Mouse (Mus musculus) kidney, postnatal 36 days (tissue): Measurements from ENCODE around the gene Papss2.

Experiments used
- DNase-seq, 2 experiments: peaks; one replicate each; pipeline ENCODE4 v3.0.0; 2021 to 2022; ENCODE audit warnings: mixed read lengths in 2 of 2

Gene Papss2

GRCm38 (mm10) chr19:32601033-32601770, 5.6 kb downstream of the Papss2 start:
- DNase-seq, result peak in 1 of 2 experiments; percentile 60

- DNase-seq, result no peak
These were observed 7.9 kb downstream of the Papss2 start for GRCm38 (mm10) chr19:32603466-32603865.

- DNase-seq, result no peak
These were observed 8.5 kb downstream of the Papss2 start for GRCm38 (mm10) chr19:32604127-32604526.

DNA sequence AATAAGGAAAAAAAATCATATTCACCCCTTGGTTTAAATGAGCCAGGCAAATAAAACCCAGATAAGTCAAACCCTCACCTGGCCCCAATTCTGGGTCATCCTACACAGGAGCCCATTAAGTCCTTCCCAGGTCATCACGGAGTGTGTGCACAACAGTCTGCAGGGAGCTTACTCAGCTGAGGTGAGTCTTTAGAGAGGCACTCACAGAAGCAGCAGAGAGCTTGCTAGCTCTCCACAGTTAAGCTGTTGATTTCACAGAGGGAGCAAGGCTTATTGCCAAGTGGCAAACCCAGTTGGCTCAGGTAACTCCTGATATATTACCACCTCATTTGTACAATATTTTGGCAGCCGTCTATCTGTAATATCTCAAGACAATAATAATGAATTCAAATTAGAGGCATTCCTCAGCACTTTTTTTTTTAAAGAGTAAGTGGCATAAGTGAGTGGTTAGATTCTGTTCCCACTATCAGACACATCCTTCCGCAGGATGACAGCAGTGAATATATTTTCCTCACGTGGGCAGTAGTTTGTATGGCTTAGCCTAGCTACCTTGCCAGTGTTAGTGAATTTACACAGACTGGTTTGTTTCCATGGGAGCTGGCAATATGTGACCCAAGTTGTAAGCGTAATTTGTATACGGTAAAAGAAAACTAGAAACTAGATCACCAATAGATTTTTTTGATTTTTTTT, 9.1 kb downstream of the Papss2 start:
- DNase-seq, result peak in 1 of 2 experiments; percentile 31

GRCm38 (mm10) chr19:32606227-32606827, 10.7 kb downstream of the Papss2 start:
- peak in 1 of 2 experiments; percentile 58 for DNase-seq

DNA sequence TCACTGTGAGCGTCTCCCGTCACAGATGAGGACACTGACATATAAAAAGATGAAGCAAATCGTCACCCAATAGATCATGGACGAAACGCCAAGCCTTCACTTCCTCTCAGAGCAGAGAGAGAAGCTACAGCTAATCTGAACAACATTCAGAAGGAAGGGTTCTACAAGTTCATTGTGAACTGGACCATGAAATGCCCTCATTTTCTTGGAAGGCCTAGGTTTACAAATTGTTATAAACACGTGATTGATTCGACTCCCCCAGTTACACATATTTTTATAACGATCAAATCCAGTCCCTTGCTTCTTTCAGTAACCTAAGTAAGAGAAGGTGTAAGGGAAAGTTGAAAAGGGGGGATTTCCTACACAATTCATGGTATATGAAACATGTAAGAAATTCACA, 11.4 kb downstream of the Papss2 start:
- DNase-seq, result peak in 1 of 2 experiments; percentile 41

DNA sequence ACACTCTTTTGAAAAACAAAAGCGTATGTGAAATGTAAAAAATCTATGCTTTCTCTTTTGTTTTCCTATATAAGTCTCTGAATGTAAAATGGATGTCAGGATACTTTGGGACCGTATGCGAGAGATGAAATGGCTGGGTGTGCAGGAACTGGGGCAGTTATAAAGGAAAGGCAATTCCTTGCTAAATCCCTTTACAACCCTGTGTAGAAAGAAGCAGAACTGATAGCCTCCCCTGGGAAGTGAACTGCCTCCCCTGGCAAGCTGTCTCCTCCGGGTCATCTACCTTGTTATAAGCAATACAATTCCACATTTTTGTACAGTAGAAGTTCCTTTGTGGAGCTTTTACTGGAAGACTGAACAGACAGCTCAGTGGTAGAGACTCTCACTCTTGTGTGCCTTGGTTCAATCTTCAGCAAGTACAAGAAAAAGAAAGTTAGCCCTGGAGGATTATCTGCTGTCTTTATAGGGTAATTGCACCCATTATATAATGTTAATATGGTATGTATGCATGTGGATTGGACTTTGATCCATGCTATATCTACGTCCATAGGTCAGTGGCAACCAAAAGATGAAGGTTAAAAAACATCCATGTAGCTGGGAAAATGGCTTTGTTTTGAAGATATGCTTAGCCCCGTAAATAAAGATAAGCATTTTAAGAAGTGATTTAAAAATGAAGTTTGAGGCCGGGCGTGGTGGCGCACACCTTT, 15.9 kb downstream of the Papss2 start:
- DNase-seq, result no peak

DNA sequence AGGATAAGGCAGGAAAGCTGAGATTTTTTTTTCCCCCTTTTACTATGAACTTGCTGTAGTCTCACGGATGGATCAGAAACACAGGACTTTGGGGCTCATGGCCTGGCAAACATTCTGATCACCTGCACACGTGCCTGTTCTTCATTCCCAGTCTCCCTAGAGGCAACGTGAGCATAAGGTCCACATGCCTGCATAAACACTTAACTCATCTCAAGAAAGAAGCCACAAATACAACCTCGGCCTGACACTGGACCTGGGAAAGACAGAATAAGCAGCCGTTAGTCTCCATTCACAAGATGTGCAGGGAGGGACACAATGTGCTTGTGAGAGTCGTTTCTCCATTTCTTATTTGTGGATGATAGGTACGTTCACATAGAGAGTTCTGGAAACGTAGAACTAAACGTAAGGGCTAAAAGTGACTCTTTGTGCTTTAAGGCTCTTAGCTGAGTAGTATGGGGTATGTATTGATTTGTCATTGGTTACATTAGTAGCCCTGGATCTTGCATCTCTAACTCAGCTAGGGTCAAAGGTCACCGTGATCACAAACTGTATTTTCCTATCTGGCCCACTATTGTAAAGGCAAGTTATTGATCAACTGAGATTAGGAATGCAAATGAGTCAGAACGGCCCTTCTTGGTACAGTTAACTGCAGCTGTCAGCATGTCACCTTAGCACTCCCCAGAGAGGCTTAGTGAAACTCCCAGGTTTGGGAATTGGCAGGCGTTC, 18.6 kb downstream of the Papss2 start:
- DNase-seq, result peak in 1 of 2 experiments; percentile 32

GRCm38 (mm10) chr19:32614772-32615099, 19.1 kb downstream of the Papss2 start:
- no peak for DNase-seq

DNA sequence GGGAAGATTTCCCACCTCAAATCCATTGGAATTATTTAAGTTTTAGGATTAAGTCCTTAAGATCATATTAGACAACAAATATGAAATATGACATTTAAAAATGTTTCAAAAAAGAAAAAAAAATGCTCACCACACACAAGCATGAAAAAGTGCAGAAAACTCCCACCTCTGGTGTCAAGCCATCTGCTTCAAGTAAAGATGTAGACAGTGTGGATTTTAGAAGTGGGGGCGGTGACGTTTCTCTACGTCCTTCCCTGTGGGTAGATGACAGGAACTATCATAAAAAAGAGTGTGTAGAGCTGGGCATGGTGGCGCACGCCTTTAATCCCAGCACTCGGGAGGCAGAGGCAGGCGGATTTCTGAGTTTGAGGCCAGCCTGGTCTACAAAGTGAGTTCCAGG, 21.1 kb downstream of the Papss2 start:
- no peak for DNase-seq

DNA sequence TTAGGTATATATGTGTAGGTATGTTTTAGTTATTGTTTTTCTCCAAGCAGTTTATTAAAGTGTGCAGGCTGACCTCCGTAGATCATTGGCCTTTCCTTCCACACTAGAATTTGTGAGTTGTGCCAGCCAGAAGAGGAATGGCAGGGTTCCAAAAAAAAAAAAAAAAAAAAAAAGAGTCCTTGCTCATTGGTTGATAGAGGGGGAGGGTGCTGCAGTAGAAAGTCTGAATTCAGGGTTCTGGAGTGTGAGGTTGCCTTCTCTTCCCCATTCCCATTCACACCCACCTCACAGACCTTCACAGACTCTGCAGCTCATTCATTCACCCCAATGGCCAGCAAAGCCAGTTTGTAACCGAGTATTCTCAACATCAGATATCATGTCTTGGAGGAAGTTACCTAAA, 24.1 kb downstream of the Papss2 start:
- peak; percentile 63 to 76 for DNase-seq

DNA sequence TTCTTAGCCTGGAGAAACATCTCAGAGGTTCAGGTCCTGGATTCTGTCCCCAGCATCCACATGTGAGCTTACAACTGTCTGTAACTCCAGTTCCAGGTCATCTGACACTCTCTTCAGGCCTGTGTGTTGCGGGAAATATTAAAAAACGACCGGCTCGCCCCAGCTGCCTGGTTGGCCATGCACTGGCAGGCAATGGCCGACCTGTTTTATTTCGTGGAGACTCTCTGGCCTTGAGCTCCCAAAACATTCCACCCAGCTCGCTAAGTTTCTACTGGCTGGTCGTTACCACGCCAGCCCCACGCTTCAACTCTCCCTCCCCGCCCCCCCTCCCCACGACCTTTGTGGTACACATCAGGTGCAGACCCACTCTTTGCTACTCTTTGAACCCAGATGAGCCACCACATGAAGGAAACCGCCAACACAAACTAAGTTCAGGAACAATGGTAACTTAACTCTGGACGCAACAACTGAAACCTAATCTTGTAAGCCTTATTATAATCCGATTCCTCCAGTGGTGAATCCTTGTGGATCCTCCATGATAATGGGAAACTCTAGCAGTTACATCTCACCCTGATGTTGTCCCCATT, 25.4 kb downstream of the Papss2 start:
- DNase-seq, result peak in 1 of 2 experiments; percentile 36

GRCm38 (mm10) chr19:32622142-32622541, 26.6 kb downstream of the Papss2 start:
- DNase-seq, result peak; percentile 57 to 73

DNA sequence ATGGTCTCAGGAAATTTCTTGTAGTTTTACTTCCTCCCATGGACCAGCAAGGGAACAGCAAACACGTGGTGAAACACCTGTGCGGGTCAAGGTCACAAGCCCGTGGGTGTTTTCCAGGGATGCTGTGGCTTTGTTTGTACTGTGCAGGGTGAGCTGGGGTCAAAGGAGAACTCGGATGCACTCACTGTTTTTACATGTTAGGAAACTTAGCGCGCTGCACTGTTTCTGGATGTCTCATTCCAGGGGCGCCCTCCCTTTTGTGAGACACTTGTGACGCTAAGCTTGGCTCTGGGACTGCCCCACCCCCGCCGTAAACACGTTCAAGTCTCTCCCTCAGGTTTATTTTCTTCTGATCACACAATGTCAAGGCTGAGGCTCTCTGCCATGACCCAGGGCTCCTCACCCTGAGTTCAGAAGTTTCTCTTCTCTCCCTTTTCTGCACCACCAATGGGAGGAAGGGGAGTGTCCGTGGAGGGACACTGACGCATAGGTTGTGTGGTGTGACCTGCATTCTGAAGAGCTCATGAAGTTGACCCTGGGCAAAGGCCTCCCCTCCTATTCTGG, 31.3 kb downstream of the Papss2 start:
- peak; percentile 71 to 75 for DNase-seq

DNA sequence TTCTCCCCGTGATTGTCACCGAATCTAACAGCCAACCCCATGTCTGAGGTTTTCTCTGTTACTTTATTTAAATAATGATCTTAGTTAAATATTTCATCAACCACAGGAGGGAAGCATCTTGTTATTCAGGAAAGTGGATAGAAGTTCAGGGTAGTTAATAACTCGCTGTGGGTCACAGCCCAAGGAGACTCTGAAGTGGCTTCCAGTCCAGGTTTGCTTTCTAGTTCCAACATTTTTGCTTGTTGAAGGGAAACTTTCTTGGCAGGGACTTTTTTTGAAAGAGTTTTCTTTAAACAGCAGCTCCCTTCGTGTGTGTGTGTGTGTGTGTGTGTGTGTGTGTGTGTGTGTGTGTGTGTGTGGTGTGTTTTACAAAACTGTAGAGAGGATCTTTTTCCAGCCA, 32.0 kb downstream of the Papss2 start:
- peak; percentile 55 to 74 for DNase-seq

DNA sequence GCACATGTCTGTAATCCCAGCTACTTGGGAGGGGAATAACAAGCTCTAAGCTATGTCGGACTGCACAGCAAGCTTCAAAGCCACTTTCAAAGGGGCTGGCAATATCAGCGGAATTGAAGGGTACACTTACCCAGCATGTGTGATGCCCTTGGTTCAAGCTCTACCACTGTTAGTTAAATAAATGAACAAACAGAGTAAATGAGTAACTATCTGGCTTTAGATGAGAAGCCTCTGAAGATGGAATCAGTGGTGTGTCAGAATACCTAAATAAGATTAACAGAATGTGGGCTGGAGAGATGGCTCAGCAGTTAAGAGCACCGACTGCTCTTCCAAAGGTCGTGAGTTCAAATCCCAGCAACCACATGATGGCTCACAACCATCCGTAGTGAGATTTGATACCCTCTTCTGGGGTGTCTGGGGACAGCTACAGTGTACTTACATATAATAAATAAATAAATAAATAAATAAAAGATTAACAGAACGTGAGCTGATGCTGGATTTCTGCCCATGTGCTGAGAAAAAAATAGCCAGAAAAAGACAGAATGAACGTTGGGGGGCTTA, 33.1 kb downstream of the Papss2 start:
- DNase-seq, result peak; percentile 30 to 70

DNA sequence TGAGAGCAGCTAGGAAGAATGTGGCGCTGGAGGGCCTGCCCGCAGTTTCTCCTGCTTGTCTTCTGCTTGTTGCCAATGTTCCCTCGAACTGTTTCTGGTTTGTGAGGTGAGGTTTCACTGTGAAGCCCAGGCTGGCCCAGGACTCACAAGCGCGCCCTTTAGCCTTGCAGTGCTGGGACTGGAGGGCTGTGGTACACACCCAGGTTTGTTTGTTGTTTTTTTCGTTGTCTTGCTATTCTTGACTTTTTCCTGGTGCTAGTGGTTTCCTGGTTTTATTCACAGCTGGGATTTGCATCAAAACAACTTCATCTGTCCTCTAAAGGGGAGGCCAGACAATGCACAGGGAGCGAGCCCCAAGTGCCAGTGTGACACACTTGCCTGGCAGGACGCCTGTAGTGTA, 39.3 kb downstream of the Papss2 start:
- no peak for DNase-seq

- peak; percentile 28 to 42 for DNase-seq
These were observed 42.0 kb downstream of the Papss2 start for GRCm38 (mm10) chr19:32637357-32638275.

DNA sequence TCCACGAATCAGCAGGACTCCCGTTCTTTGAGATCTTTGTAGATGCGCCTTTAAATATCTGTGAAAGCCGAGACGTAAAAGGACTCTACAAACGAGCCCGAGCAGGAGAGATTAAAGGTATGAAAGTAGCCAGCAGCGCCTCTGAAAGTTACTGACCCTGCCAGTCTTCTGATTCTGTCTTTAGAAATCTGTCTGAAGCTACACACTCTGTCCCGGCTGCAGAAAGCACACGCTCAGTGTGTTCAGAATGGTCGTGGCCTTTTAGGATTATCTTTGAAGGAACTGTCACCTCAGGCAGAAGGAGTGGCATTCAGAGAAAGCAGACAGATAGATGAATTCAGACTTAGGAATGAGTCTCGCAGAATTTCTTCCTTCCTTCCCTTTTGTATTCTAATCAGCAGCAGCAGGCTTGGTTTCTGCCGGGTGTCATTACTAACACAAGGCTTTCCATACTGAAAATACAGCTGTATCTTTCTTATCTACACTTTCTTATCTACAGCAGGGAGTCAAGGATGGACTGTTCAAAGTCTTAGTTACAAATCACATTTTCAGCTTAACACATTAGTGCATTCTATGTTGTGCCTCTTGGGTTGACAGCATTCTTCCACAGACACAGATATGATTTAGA, 42.8 kb downstream of the Papss2 start:
- no peak for DNase-seq

DNA sequence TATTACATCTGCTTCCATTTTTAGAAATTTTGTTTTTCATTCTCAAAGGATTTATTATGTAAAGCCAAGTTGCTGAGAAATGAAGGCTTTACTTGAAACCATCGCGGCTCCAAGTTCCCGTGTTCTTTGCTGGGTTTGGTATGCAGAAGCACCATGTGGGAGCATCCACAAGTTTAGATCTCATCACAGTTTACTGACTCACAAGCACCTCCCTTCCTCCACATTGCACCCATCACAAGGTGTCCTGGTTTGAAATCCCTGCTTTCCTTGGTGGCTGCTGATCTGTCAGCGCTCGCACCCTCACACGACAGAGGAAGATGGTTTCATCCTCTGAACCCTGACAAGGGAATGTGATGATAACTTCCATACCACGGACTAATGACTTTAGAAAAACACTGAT, 45.9 kb downstream of the Papss2 start:
- DNase-seq, result no peak
